Mouse (Mus musculus) ES-CJ7 (cell line): ENCODE measurements around the gene St7l.

Source experiments
- DNase-seq: peaks from one replicate; pipeline ENCODE4 v3.0.0; 2011; ENCODE audit warnings: low read depth, low spot score

Gene St7l

GRCm38 (mm10) chr3:104901154-104901553, 37.3 kb downstream of the St7l start:
- no peak for DNase-seq

- no peak for DNase-seq
These were observed 41.6 kb downstream of the St7l start for GRCm38 (mm10) chr3:104905389-104905788.

DNA sequence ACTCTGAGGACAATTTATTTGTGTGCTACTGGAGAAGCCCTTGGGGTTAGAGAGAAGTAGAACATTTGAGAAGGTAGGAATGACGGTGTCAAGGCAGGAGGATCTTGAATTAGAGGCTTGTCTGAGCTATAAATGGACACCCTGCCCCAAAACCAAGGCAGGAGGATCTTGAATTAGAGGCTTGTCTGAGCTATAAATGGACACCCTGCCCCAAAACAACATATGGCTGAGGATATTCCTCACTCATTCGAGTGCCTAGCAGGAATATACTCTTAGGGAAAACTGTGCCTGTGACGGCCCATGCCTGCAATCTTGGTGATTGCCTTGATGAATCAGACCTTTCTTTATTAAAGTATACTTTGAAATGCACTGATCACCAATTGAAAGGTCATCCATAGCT, 42.2 kb downstream of the St7l start:
- no peak for DNase-seq

GRCm38 (mm10) chr3:104909195-104909594, 45.4 kb downstream of the St7l start:
- no peak for DNase-seq

GRCm38 (mm10) chr3:104914986-104915385, 51.2 kb downstream of the St7l start:
- no peak for DNase-seq

DNA sequence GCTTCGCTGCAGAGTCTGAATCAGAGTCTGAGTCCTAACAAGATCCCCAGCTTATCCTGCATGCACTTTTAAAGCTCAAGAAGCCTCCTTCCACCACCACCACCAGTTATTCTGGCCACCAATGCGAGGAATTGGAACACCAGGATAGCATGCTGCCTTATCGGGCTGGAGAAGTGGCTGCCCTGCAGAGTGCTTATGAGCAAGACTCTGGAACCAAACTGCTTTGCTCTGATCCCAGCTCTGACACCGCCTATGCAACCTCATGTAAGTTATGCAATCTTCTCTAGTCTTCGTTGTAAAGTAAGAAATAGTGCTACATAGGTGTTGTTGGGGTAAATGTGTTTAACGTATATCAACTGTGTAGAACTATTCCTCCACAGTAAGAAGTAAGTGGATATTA, 65.6 kb downstream of the St7l start:
- no peak for DNase-seq

DNA sequence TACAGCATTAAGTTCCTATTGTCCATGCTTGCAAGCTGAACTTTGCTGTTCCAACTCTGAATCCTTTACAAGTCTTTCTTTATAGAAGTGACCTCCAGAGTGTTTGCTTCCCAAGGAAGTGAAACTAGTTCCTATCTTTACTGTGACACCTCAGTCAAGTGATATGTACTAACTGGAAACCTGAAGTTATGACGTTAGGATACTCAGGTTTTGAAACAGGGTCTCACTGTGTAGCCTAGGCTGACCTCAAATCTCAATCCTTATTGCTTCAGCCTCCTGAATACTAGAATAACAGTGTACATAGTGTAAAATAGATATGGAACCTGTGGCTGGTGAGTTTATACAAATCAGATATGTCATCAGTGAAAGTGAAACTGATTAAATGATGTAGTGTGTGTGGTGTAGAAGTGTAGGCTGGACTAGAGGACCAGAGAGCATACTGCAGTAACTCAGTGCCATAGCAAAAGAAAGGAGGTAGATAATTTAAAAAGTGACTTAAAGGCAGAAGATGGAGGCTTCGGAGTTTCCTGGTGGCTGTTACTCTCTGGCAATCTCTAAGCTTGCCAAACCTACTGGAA, 74.0 kb downstream of the St7l start:
- DNase-seq: no peak

GRCm38 (mm10) chr3:104938327-104938726, 74.5 kb downstream of the St7l start:
- DNase-seq: no peak

DNA sequence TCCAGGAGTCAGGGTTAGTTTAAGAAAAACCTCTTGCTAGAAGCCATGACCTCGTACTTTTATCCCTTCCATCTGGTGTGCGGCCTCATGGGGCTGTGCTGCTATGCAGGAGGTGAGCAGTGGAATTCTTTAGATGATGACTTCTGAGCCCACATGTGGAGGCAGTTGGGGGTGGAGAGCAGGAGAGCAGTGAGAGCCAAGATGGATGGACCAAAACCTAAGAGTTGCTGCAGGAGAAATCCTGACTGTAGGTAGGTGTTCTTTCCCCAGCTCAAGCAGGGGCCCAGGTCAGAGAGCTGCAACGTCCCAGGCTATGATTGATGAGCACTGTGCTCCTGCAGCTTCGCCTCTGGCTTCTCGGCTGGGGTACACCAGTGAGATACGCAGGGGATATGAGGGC, 76.9 kb downstream of the St7l start:
- DNase-seq: no peak

- no peak for DNase-seq
These were observed 78.9 kb downstream of the St7l start for GRCm38 (mm10) chr3:104942682-104943081.

- no peak for DNase-seq
These were observed 79.5 kb downstream of the St7l start for GRCm38 (mm10) chr3:104943333-104943732.

GRCm38 (mm10) chr3:104944894-104945293, 81.1 kb downstream of the St7l start:
- no peak for DNase-seq

DNA sequence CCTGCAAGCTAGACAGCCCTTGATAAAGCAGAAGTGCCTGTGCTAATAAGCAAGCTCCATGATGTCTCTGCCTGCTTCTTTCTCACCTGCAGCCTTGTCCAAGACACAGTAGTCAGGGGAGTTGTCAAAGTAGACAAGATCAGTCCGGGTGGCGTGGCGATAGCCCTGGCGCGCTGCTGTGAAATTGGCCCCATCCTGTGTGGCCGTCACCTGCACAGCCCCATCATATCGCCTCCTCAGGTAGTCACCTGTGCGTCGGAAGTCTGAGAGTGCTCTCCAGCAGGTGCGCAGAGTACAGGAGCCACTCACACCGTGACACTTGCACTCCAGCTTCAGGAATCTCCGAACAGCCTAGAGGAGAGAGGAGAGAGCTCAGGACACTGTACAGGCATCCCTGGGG, 87.1 kb downstream of the St7l start:
- no peak for DNase-seq

GRCm38 (mm10) chr3:104952891-104953670, 89.3 kb downstream of the St7l start:
- peak; percentile 78 for DNase-seq

DNA sequence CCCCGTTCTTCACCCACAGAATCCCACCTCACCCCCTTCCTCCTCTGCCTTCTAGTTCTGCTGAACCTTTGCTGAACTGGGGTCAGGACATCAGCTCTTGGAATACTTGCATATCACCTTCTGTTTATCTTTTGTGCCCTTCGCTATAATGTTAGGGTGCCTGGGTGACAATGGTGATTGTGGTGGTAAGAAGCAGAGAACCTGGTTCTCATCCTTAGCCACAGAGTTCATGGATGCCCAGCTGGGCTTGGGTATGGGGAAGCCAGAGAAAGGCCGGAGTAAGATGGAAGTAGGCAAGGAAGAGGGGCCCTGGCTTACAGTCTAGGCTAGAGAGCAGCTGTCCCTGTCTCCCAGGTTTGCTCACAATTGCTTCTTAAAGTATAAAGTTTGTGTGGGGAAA, 90.3 kb downstream of the St7l start:
- no peak for DNase-seq

DNA sequence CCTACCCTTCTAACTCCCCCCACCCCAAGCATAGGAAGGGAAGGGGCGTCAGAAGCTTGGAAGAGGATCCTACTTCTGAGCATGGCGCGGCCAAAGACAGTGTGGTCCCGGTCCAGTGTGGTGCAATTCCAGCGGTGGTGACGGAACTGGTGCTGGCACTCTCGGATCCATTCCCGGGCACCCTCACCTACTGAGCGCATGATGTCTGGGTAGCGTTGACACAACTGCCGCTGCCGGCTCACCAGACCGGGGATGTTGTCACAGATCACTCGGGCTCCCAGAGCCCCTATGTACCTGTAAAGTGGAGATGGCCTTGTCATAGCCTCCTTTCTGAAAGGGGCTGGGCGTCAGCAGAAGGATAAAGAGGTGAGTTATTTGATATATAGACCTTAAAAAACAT, 90.7 kb downstream of the St7l start:
- no peak for DNase-seq

DNA sequence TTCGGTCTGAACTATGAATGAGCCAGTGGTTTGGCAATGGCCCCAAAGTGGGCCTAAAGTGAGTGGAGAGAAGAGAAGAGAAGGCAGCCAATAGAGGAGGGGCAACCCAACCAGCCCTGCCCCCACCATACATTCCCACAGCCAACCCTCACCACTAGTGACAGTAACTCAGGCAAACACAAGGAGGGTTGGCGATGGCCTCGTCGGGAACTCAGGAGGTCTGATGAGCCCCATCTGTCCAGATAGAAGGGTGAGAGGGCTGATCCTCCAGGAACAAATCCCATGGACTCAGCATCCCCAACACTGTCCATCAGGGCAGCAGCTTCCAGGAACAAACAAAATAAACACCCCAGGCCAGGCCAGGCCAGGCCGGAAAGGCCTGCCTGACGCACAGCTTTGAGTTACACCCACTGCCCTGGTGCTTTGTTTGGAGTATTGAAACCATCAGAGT, 92.4 kb downstream of the St7l start:
- DNase-seq: no peak

DNA sequence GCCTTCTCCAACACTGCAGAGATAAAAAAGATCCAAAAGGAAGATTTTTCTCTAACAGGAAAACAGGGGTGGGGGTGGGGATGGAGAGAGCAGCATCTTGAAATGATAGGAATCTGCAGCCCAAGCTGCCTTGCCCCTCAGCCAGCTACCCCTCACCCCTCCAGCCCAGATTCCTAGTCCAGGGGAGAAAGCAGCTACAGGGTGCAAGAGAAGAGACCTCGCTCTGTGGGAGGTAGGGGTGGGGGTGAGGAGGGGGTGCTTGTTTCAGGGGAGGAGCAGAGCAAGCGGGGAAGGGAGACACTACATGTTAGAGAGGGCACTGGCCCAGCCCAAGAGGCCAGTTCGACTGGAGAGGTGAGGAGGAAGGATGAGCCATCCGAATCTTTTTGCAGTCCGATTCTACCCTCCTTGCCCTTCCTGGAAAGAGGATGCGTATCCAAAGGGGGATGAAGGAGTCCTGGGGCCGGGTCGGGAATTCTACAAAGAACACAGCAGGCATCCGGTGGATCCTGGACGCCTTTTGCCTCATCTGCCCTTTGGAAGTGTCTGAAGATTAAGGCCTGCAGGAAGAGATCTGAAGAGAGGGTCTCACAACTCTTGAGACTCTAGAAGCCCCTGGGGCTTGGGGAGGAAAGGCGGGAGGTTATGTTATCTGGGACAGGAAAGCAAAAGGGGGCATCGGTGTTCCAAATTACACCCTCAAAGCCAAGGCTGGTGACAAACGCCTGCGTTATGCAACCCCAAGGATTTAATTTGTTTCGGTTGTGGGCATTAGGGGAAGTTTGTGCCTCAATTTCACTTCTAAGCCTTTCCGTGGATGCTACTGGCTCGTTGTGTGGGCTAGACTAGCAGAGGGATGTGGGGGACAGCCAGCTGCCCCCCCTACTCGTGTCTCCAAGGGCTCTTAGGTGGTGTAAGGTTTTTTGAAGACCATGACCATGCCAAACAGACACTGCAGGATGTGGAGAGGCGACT, 96.5 kb downstream of the St7l start:
- DNase-seq: no peak

DNA sequence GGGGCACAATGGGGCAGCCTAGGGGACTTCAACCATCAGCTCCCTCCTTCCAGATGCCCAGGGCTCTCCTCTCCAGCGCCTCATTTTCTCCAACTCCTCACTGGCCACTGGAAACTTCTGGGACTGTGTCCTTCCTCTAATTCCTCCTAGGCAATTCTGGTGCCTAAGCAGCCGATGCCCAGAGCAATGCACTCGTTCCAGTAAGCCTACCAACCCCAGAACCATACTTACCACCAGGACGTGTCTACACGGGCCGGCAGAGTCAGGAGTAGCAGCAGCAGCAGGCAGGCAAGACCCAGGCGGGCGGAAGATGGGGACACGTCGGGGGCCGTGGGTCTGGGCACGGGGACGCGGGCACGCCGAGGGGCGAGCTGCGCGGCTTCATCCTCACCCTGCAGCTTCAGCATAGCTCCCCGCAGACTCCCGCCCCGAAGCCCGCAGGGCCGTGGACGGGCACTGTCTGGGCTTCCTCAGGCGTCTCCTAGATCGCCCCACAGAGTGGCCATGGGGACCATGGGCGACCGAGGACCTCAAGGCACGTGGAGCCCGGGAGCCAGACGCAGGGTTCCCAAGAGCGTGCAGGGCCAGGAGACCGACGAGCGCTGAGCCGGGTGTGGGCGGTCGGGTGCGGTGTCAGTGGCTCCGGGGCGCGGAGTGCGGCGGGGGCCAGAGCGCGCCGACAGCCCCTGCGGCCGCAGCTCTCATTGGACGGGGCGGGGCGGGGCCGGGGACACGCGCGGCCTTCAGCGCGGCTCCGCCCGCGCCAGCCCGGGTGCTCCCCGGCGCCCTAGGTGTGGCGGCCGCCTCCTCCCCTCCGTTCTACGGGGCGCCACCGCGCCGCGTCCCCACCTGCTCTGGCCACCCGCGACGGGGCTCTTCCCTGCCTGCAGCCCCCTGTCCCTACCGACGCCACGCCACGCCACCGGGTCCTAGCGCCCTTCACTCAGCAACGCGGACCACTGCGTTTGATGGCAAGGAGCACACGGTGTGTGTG, 97.6 kb downstream of the St7l start, which contains the start of gene Wnt2b:
Wnt2b (minus strand) TSS at position 856 of the 994 bp plus-strand sequence.
- no peak for DNase-seq

DNA sequence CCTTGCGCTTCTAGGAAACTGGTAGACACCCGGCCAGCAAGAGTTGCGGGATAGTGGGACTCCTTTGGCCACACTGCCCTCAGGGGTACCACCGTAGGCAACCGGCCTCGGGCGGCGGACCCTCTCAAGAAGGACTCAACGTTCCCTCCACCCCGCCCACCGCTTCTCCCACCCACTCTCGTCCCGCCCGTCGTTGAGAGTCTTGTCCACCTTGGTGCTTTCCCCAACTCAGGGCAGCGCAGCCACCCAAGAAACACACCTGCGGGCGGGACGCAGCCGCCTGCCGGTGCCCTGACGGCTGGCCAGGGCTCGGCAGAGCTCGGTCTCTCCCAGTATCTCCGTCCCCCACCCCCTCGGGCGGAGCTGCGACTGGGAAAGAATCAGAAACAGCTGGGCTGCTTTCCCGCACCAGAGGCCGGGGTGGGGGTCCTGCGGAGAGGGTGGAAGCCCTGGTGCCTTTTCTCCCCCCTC, 98.4 kb downstream of the St7l start:
- DNase-seq: no peak

GRCm38 (mm10) chr3:104962866-104963265, 99.1 kb downstream of the St7l start:
- DNase-seq: no peak
